Mouse (Mus musculus): ENCODE data around the gene Gm21887. TPM values are rescaled to one million over a fixed set of nuclear protein-coding genes. Genes with fewer than 3 reads are reported as not detected.
"Not testable (repeated sequence)": the region's sequence is repeated elsewhere in the genome, so short reads cannot be mapped to it uniquely, and the experiment has no call there.

The Gm21887 gene
- total and polyA plus RNA-seq, 3 experiments: 2.5 to 88.8 TPM; not detected in 1

GRCm38 (mm10) chrX:169973806-169974205, 35.7 kb upstream of the Gm21887 start:
- not testable (repeated sequence) for H3K27ac ChIP-seq (ENCODE audit: control insufficient read depth, low read depth, low read length); H3K9me3 ChIP-seq (replicated peaks; ENCODE audit: insufficient read depth, low read length); H3K27me3 ChIP-seq (ENCODE audit: control insufficient read depth in 1 of 2, insufficient read depth in 2 of 2, low read length in 2 of 2); H3K79me2 ChIP-seq (ENCODE audit: control insufficient read depth, insufficient read depth, low read length, poor library complexity); H3K4me3 ChIP-seq (ENCODE audit: control insufficient read depth in 1 of 2, insufficient read depth in 1 of 2, low read depth in 2 of 2, low read length in 2 of 2); DNase-seq (ENCODE audit: low read depth, low spot score); H3K9ac ChIP-seq (ENCODE audit: control insufficient read depth, low read depth, low read length, poor library complexity, severe bottlenecking); H3K4me1 ChIP-seq (ENCODE audit: control insufficient read depth in 1 of 2, insufficient read depth in 2 of 2, low read length in 2 of 2); H3K36me3 ChIP-seq (ENCODE audit: control insufficient read depth in 1 of 2, insufficient read depth in 2 of 2, low read length in 2 of 2)
- TF ChIP-seq POLR2AphosphoS2 (IDR thresholded peaks at IDR 0.05; ENCODE audit: low read length): peak; percentile 64; the same call in 1 of the 2 replicates

GRCm38 (mm10) chrX:169974456-169974855, 35.0 kb upstream of the Gm21887 start:
- not testable (repeated sequence) for H3K9me3 ChIP-seq (replicated peaks; ENCODE audit: insufficient read depth, low read length); DNase-seq (ENCODE audit: low read depth, low spot score); H3K36me3 ChIP-seq (ENCODE audit: control insufficient read depth in 1 of 2, insufficient read depth in 2 of 2, low read length in 2 of 2); H3K4me1 ChIP-seq (ENCODE audit: control insufficient read depth in 1 of 2, insufficient read depth in 2 of 2, low read length in 2 of 2); H3K27me3 ChIP-seq (ENCODE audit: control insufficient read depth in 1 of 2, insufficient read depth in 2 of 2, low read length in 2 of 2); H3K27ac ChIP-seq (ENCODE audit: control insufficient read depth, low read depth, low read length); H3K4me3 ChIP-seq (ENCODE audit: control insufficient read depth in 1 of 2, insufficient read depth in 1 of 2, low read depth in 2 of 2, low read length in 2 of 2); H3K79me2 ChIP-seq (ENCODE audit: control insufficient read depth, insufficient read depth, low read length, poor library complexity); H3K9ac ChIP-seq (ENCODE audit: control insufficient read depth, low read depth, low read length, poor library complexity, severe bottlenecking)

GRCm38 (mm10) chrX:169974974-169975373, 34.5 kb upstream of the Gm21887 start:
- H3K27ac ChIP-seq (ENCODE audit: control insufficient read depth, low read depth, low read length); H3K4me1 ChIP-seq (ENCODE audit: control insufficient read depth in 1 of 2, insufficient read depth in 2 of 2, low read length in 2 of 2); H3K27me3 ChIP-seq (ENCODE audit: control insufficient read depth in 1 of 2, insufficient read depth in 2 of 2, low read length in 2 of 2); DNase-seq (ENCODE audit: low read depth, low spot score); H3K9ac ChIP-seq (ENCODE audit: control insufficient read depth, low read depth, low read length, poor library complexity, severe bottlenecking); H3K36me3 ChIP-seq (ENCODE audit: control insufficient read depth in 1 of 2, insufficient read depth in 2 of 2, low read length in 2 of 2); H3K9me3 ChIP-seq (replicated peaks; ENCODE audit: insufficient read depth, low read length); H3K79me2 ChIP-seq (ENCODE audit: control insufficient read depth, insufficient read depth, low read length, poor library complexity); H3K4me3 ChIP-seq (ENCODE audit: control insufficient read depth in 1 of 2, insufficient read depth in 1 of 2, low read depth in 2 of 2, low read length in 2 of 2): not testable (repeated sequence)

GRCm38 (mm10) chrX:169975681-169976131, 33.8 kb upstream of the Gm21887 start:
- not testable (repeated sequence) for H3K9me3 ChIP-seq (replicated peaks; ENCODE audit: insufficient read depth, low read length); DNase-seq (ENCODE audit: low read depth, low spot score); H3K27me3 ChIP-seq (ENCODE audit: control insufficient read depth in 1 of 2, insufficient read depth in 2 of 2, low read length in 2 of 2); H3K27ac ChIP-seq (ENCODE audit: control insufficient read depth, low read depth, low read length); H3K9ac ChIP-seq (ENCODE audit: control insufficient read depth, low read depth, low read length, poor library complexity, severe bottlenecking); H3K4me3 ChIP-seq (ENCODE audit: control insufficient read depth in 1 of 2, insufficient read depth in 1 of 2, low read depth in 2 of 2, low read length in 2 of 2); H3K4me1 ChIP-seq (ENCODE audit: control insufficient read depth in 1 of 2, insufficient read depth in 2 of 2, low read length in 2 of 2); H3K36me3 ChIP-seq (ENCODE audit: control insufficient read depth in 1 of 2, insufficient read depth in 2 of 2, low read length in 2 of 2); H3K79me2 ChIP-seq (ENCODE audit: control insufficient read depth, insufficient read depth, low read length, poor library complexity)

GRCm38 (mm10) chrX:169976340-169976739, 33.1 kb upstream of the Gm21887 start:
- DNase-seq (ENCODE audit: low read depth, low spot score); H3K9me3 ChIP-seq (replicated peaks; ENCODE audit: insufficient read depth, low read length): not testable (repeated sequence)

GRCm38 (mm10) chrX:169977856-169978435, 31.5 kb upstream of the Gm21887 start:
- H3K36me3 ChIP-seq (ENCODE audit: control insufficient read depth in 1 of 2, insufficient read depth in 2 of 2, low read length in 2 of 2); H3K4me1 ChIP-seq (ENCODE audit: control insufficient read depth in 1 of 2, insufficient read depth in 2 of 2, low read length in 2 of 2); H3K9ac ChIP-seq (ENCODE audit: control insufficient read depth, low read depth, low read length, poor library complexity, severe bottlenecking); H3K4me3 ChIP-seq (ENCODE audit: control insufficient read depth in 1 of 2, insufficient read depth in 1 of 2, low read depth in 2 of 2, low read length in 2 of 2); H3K27me3 ChIP-seq (ENCODE audit: control insufficient read depth in 1 of 2, insufficient read depth in 2 of 2, low read length in 2 of 2); H3K9me3 ChIP-seq (replicated peaks; ENCODE audit: insufficient read depth, low read length); H3K27ac ChIP-seq (ENCODE audit: control insufficient read depth, low read depth, low read length); H3K79me2 ChIP-seq (ENCODE audit: control insufficient read depth, insufficient read depth, low read length, poor library complexity); DNase-seq (ENCODE audit: low read depth, low spot score): not testable (repeated sequence)

More at GRCm38 (mm10) chrX:169976340-169976739, 33.1 kb upstream of the Gm21887 start:
- not testable (repeated sequence) for H3K27ac ChIP-seq (ENCODE audit: control insufficient read depth, low read depth, low read length); H3K4me3 ChIP-seq (ENCODE audit: control insufficient read depth in 1 of 2, insufficient read depth in 1 of 2, low read depth in 2 of 2, low read length in 2 of 2); H3K27me3 ChIP-seq (ENCODE audit: control insufficient read depth in 1 of 2, insufficient read depth in 2 of 2, low read length in 2 of 2); H3K36me3 ChIP-seq (ENCODE audit: control insufficient read depth in 1 of 2, insufficient read depth in 2 of 2, low read length in 2 of 2); H3K9ac ChIP-seq (ENCODE audit: control insufficient read depth, low read depth, low read length, poor library complexity, severe bottlenecking); H3K79me2 ChIP-seq (ENCODE audit: control insufficient read depth, insufficient read depth, low read length, poor library complexity); H3K4me1 ChIP-seq (ENCODE audit: control insufficient read depth in 1 of 2, insufficient read depth in 2 of 2, low read length in 2 of 2)

All from MEL (cell line).